Mouse (Mus musculus): ENCODE data around the gene Dcbld2. TPM values are rescaled to one million over a fixed set of nuclear protein-coding genes. Genes with fewer than 3 reads are reported as not detected.

The Dcbld2 gene
- polyA plus RNA-seq, 1 experiment from 2014 or later = 0.66 TPM

DNA sequence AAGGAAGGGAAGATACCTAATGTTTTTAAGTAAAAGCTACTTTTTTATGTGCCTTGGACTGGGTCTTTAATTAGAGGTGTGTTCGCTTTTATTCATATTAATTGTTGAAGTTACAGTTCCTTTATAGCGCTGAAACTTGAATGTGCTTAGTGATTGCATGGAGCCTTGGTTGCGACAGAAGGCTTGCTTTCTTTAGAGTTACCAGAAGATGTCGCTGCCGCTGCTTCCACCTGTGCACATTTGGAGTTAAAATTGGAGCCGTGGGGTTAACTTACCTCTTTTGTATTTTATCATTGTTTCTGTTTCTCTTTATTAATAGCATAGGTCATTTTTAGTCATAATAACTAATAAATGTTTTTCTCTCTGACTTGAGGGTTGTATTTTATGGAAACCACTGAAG lies 36.5 kb downstream of the Dcbld2 start:
- H3K4me2 ChIP-seq (ENCODE audit: low read depth, low read length) = no peak overlapping the region
- ATAC-seq (ENCODE audit: low read depth) = no peak
- no peaks in the 10 kb centered on the region for H3K9me3 ChIP-seq (replicated peaks; ENCODE audit: control insufficient read depth, low read length)
- H3K9ac ChIP-seq (ENCODE audit: low read depth, low read length) = no peak overlapping the region
- no peaks in the 10 kb centered on the region for H3K36me3 ChIP-seq (ENCODE audit: control insufficient read depth, insufficient read depth)
- H3K27ac ChIP-seq (ENCODE audit: low read length) = no peak overlapping the region
- H3K4me1 ChIP-seq (ENCODE audit: control insufficient read depth, low read depth, low read length) = peaks cover 7% of the 10 kb centered on the region
- H3K27me3 ChIP-seq (ENCODE audit: control insufficient read depth, insufficient read depth, low read depth, low read length) = no peaks in the 10 kb centered on the region
- H3K4me3 ChIP-seq (ENCODE audit: low read depth, low read length) = no peak overlapping the region
- 48% methylated on average over 6 of the region's 6 CpGs for WGBS (ENCODE audit: insufficient replicate concordance)

DNA sequence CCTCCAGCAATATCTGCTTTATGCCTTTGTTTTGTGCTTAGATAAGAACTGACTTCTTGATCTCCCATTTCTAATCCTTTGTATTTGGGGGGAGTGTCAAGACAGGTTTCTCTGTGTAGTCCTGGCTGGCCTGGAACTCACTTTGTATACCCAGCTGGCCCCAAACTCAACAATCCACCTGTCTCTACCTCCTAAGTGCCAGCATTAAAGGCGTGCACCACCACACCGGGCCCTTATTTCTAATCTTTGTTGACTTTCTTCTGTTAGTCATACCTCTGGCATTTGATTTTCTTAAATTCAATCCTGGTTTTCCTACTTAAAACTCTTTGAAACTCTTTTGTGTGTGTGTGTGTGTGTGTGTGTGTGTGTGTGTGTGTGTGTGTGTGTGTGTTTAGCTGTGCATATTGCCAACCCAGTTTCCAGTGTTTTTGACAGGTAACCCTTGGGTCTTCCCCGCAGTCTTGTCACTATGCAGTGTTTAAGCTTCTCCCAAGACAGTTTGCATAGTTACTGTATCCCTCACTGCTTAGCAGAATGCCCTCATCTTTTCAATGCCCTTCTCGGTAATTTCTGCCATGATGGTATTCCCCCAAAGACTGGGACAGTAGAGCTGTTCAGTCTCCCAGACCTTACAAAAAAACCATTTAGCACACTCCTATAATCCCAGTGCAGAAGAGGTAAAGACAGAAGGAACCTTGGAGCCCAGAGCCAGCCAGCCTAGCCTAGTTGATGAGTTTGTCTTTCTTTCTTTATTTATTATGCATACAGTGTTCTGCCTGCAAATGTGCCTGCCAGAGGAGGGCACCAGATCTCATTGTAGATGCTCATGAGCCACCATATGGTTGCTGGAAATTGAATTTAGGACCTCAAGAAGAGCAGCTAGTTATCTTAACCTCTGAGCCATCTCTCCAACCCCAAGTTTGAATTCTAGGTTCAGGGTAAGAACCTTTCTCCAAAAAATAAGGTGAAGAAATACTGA lies 38.3 kb downstream of the Dcbld2 start:
- no peak for ATAC-seq (ENCODE audit: low read depth)
- no peak overlapping the region for H3K4me2 ChIP-seq (ENCODE audit: low read depth, low read length)
- H3K9me3 ChIP-seq (replicated peaks; ENCODE audit: control insufficient read depth, low read length) = no peaks in the 10 kb centered on the region
- H3K27me3 ChIP-seq (ENCODE audit: control insufficient read depth, insufficient read depth, low read depth, low read length) = no peaks in the 10 kb centered on the region
- H3K4me3 ChIP-seq (ENCODE audit: low read depth, low read length) = no peak overlapping the region
- no peaks in the 10 kb centered on the region for H3K36me3 ChIP-seq (ENCODE audit: control insufficient read depth, insufficient read depth)
- 83% methylated on average over 4 of the region's 4 CpGs for WGBS (ENCODE audit: insufficient replicate concordance)
- no peak overlapping the region for H3K9ac ChIP-seq (ENCODE audit: low read depth, low read length)
- no peak overlapping the region for H3K27ac ChIP-seq (ENCODE audit: low read length)
- H3K4me1 ChIP-seq (ENCODE audit: control insufficient read depth, low read depth, low read length) = peaks cover 7% of the 10 kb centered on the region

DNA sequence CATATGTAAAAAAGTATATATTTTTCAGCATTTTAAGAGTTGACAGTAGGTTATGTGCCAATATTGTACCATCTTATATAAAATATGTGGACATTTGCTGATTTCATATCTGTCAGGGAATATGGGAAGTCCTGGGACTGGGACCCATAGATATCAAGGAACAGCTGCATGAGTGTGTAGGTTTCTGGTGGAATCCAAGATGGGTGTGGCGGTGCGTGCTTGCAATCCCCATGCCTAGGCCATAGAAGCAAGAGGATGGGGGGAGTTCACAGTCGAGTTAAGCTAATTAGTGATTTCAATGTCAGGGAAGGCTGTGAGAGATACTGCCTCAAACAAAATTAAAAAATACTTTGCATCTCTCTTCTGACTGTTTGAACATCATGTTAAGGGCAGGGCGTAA lies 40.8 kb downstream of the Dcbld2 start:
- no peak for ATAC-seq (ENCODE audit: low read depth)
- H3K4me1 ChIP-seq (ENCODE audit: control insufficient read depth, low read depth, low read length) = peaks cover 22% of the 10 kb centered on the region
- 64% methylated on average over 4 of the region's 4 CpGs for WGBS (ENCODE audit: insufficient replicate concordance)

DNA sequence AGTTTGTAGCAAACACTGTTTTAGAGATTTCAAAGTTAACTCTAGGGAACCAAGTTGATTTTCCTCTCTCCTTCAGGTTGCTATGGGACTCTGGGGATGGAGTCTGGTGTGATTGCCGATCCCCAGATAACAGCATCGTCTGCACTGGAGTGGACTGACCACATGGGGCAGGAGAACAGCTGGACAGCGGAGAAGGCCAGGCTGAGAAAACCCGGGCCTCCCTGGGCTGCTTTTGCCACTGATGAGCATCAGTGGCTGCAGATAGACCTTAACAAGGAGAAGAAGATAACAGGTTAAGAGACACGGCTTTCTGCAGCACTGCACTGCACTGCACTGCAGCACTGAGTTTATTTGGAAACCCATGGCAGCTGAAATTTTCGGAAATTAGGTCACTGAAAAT lies 42.4 kb downstream of the Dcbld2 start:
- Histone ChIP-seq H3K4me3 (ENCODE audit: low read depth, low read length) (no peak overlapping the region), H3K27ac (ENCODE audit: low read length) (no peak overlapping the region), H3K9ac (ENCODE audit: low read depth, low read length) (no peak overlapping the region), H3K27me3 (ENCODE audit: control insufficient read depth, insufficient read depth, low read depth, low read length) (no peaks in the 10 kb centered on the region), H3K9me3 (replicated peaks; ENCODE audit: control insufficient read depth, low read length) (no peaks in the 10 kb centered on the region), H3K4me2 (ENCODE audit: low read depth, low read length) (no peak overlapping the region), H3K4me1 (ENCODE audit: control insufficient read depth, low read depth, low read length) (peaks cover 33% of the 10 kb centered on the region), H3K36me3 (ENCODE audit: control insufficient read depth, insufficient read depth) (no peaks in the 10 kb centered on the region)
- ATAC-seq (ENCODE audit: low read depth) = no peak
- WGBS (ENCODE audit: insufficient replicate concordance) = 61% methylated on average over 6 of the region's 6 CpGs

More for the DNA sequence above, 40.8 kb downstream of the Dcbld2 start:
- H3K36me3 ChIP-seq (ENCODE audit: control insufficient read depth, insufficient read depth) = no peaks in the 10 kb centered on the region
- no peaks in the 10 kb centered on the region for H3K27me3 ChIP-seq (ENCODE audit: control insufficient read depth, insufficient read depth, low read depth, low read length)
- no peak overlapping the region for H3K4me3 ChIP-seq (ENCODE audit: low read depth, low read length)
- no peaks in the 10 kb centered on the region for H3K9me3 ChIP-seq (replicated peaks; ENCODE audit: control insufficient read depth, low read length)
- H3K4me2 ChIP-seq (ENCODE audit: low read depth, low read length) = no peak overlapping the region
- H3K27ac ChIP-seq (ENCODE audit: low read length) = no peak overlapping the region
- no peak overlapping the region for H3K9ac ChIP-seq (ENCODE audit: low read depth, low read length)

DNA sequence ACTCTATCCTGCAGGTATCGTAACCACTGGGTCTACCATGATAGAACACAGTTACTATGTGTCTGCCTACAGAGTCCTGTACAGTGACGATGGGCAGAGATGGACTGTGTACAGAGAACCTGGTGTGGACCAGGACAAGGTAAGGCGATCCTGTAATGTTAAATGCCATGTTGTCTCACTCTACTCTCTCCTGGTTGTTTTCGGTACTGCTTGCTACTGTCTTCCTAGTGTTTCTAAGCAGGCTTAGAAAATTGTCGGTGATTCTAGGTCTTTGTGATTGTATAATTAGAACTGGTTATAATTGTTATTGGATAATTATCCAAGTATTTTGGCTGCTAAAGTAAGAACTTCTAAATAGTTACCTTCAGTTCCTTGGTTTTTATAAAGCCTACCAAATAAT lies 43.4 kb downstream of the Dcbld2 start:
- no peak for ATAC-seq (ENCODE audit: low read depth)
- Histone ChIP-seq H3K36me3 (ENCODE audit: control insufficient read depth, insufficient read depth) (no peaks in the 10 kb centered on the region), H3K9ac (ENCODE audit: low read depth, low read length) (no peak overlapping the region), H3K9me3 (replicated peaks; ENCODE audit: control insufficient read depth, low read length) (no peaks in the 10 kb centered on the region), H3K27me3 (ENCODE audit: control insufficient read depth, insufficient read depth, low read depth, low read length) (no peaks in the 10 kb centered on the region), H3K4me2 (ENCODE audit: low read depth, low read length) (no peak overlapping the region), H3K27ac (ENCODE audit: low read length) (no peak overlapping the region), H3K4me3 (ENCODE audit: low read depth, low read length) (no peak overlapping the region), H3K4me1 (ENCODE audit: control insufficient read depth, low read depth, low read length) (peaks cover 40% of the 10 kb centered on the region)
- 89% methylated on average over 5 of the region's 5 CpGs for WGBS (ENCODE audit: insufficient replicate concordance)

DNA sequence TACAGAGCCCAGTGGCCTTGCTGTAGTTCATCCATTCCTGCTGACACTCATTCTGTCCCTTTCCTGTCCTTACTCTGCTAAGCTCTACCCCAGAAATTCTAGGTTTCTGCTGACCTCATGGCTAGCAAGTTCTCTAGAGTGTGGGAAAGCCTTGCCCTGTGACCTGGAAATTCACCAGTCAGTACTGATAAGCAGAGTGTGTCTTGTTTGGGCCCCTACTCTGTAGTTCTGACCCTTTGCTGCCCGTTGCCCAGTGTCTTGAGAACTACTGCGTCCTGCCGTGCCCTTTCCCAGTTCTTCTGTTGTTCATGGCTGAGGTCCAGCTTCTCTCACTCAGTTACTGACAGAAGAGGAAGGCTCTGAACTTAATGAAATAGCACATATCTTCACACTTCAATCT lies 44.9 kb downstream of the Dcbld2 start:
- Histone ChIP-seq H3K27me3 (ENCODE audit: control insufficient read depth, insufficient read depth, low read depth, low read length) (no peaks in the 10 kb centered on the region), H3K4me2 (ENCODE audit: low read depth, low read length) (no peak overlapping the region), H3K9me3 (replicated peaks; ENCODE audit: control insufficient read depth, low read length) (no peaks in the 10 kb centered on the region), H3K4me1 (ENCODE audit: control insufficient read depth, low read depth, low read length) (peaks cover 46% of the 10 kb centered on the region), H3K4me3 (ENCODE audit: low read depth, low read length) (no peak overlapping the region), H3K36me3 (ENCODE audit: control insufficient read depth, insufficient read depth) (no peaks in the 10 kb centered on the region), H3K27ac (ENCODE audit: low read length) (peak overlapping the region; percentile 89), H3K9ac (ENCODE audit: low read depth, low read length) (peak overlapping the region; percentile 2; the same call in 1 of the 2 replicates)
- ATAC-seq (ENCODE audit: low read depth) = peak; percentile 67
- WGBS (ENCODE audit: insufficient replicate concordance) = 51% methylated on average over 3 of the region's 3 CpGs

DNA sequence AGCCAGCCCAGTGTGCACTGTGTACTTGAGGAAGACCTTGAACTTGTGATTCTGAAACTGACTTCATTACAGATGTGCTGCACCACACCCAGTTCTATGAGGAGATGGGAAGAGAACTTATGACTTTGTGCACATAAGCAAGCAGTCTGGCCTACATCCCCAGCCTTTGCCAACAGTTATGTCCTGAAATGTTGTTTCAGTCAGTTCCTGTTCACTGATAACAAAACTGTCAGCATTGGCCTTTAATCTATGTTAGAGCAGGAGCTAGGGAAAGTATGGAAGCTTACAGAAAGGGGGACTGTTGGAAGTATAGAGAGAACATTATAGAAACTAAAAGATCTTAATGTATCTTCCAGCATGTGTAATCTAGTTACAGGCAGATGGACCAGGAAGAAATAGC lies 45.6 kb downstream of the Dcbld2 start:
- peak; percentile 5; the same call in 1 of the 2 replicates for ATAC-seq (ENCODE audit: low read depth)
- H3K4me1 ChIP-seq (ENCODE audit: control insufficient read depth, low read depth, low read length) = peaks cover 46% of the 10 kb centered on the region
- H3K4me2 ChIP-seq (ENCODE audit: low read depth, low read length) = no peak overlapping the region
- peak overlapping the region; percentile 89 for H3K27ac ChIP-seq (ENCODE audit: low read length)
- H3K27me3 ChIP-seq (ENCODE audit: control insufficient read depth, insufficient read depth, low read depth, low read length) = no peaks in the 10 kb centered on the region
- H3K36me3 ChIP-seq (ENCODE audit: control insufficient read depth, insufficient read depth) = no peaks in the 10 kb centered on the region
- peak overlapping the region; percentile 60 for H3K9ac ChIP-seq (ENCODE audit: low read depth, low read length)
- H3K9me3 ChIP-seq (replicated peaks; ENCODE audit: control insufficient read depth, low read length) = no peaks in the 10 kb centered on the region
- no peak overlapping the region for H3K4me3 ChIP-seq (ENCODE audit: low read depth, low read length)

DNA sequence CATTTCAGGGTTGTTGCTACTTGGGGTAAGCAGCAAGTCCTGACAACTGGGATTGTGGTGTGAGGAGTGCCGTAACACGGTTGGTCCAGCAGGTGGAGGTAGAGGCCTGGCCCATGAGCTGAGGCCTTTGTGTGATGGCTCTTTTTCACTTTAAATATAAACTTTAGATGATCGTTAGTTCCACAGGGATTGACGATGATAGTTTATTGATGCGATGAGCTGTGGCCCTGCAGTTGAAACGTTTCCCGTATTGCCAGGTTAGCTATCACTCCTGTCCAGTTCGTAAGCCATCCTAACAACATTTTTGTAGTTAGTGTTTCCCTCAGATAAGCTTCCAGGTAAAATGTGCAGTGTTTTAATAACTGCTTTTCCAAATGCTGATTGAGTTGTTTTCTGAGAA lies 46.4 kb downstream of the Dcbld2 start:
- no peak overlapping the region for H3K4me3 ChIP-seq (ENCODE audit: low read depth, low read length)
- peaks cover 42% of the 10 kb centered on the region for H3K4me1 ChIP-seq (ENCODE audit: control insufficient read depth, low read depth, low read length)
- ATAC-seq (ENCODE audit: low read depth) = peak; percentile 76
- H3K27me3 ChIP-seq (ENCODE audit: control insufficient read depth, insufficient read depth, low read depth, low read length) = no peaks in the 10 kb centered on the region
- peak overlapping the region; percentile 35; the same call in 1 of the 2 replicates for H3K4me2 ChIP-seq (ENCODE audit: low read depth, low read length)
- peak overlapping the region; percentile 60 for H3K9ac ChIP-seq (ENCODE audit: low read depth, low read length)
- peak overlapping the region; percentile 89 for H3K27ac ChIP-seq (ENCODE audit: low read length)
- 23% methylated on average over 8 of the region's 8 CpGs for WGBS (ENCODE audit: insufficient replicate concordance)
- H3K36me3 ChIP-seq (ENCODE audit: control insufficient read depth, insufficient read depth) = no peaks in the 10 kb centered on the region
- no peaks in the 10 kb centered on the region for H3K9me3 ChIP-seq (replicated peaks; ENCODE audit: control insufficient read depth, low read length)

DNA sequence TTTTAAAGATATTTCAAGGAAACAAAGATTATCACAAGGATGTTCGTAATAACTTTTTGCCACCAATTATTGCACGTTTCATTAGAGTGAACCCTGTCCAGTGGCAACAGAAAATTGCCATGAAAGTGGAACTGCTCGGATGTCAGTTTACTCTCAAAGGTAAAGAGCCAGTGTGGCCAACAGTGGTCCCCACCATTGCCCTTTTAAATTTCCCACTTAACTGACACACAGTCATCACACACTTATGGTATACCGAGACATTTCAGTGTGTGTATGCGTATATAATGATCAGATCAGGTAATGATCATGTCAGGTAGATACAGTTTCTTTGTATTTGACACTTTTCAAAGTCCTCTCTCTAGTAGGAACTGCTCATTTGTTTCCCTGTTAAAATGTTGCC lies 46.9 kb downstream of the Dcbld2 start:
- Histone ChIP-seq H3K4me1 (ENCODE audit: control insufficient read depth, low read depth, low read length) (peaks cover 46% of the 10 kb centered on the region), H3K9me3 (replicated peaks; ENCODE audit: control insufficient read depth, low read length) (no peaks in the 10 kb centered on the region), H3K4me3 (ENCODE audit: low read depth, low read length) (no peak overlapping the region), H3K4me2 (ENCODE audit: low read depth, low read length) (peak overlapping the region; percentile 35), H3K9ac (ENCODE audit: low read depth, low read length) (peak overlapping the region; percentile 60), H3K27me3 (ENCODE audit: control insufficient read depth, insufficient read depth, low read depth, low read length) (no peaks in the 10 kb centered on the region), H3K27ac (ENCODE audit: low read length) (peak overlapping the region; percentile 89), H3K36me3 (ENCODE audit: control insufficient read depth, insufficient read depth) (no peaks in the 10 kb centered on the region)
- ATAC-seq (ENCODE audit: low read depth) = peak; percentile 35; the same call in 1 of the 2 replicates
- WGBS (ENCODE audit: insufficient replicate concordance) = 31% methylated on average over 5 of the region's 5 CpGs
